Mouse (Mus musculus): ENCODE measurements around the gene Slc12a6.
A peak's percentile ranks its signal among the peaks of the same experiment; 100 is the strongest.
"Not testable (repeated sequence)": the region's sequence is repeated elsewhere in the genome, so short reads cannot be mapped to it uniquely, and the experiment has no call there.

Gene Slc12a6

GRCm38 (mm10) chr2:112264364-112264763, 1.3 kb upstream of the Slc12a6 start:
- no peak for DNase-seq

DNA sequence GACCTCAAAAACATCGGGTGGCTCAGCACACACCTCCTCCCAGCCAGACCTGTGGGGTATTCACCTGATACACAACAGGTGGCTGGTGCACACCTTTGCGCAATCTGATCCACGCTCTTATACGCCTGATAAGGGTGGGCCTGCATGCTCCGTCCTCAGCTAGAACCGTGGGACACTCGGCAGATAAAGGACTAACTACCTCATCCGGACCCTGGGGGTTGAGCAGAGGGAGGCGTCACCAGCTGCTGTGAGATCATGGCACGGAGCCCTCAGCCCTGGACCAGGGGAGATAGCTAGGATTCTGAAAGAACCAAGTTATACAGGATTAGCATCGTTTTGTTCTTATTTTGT, 592 bp downstream of the Slc12a6 start, which contains the start of gene Gm21985:
Gm21985 (plus strand) TSS at position 73 of the 351 bp plus-strand sequence.
- peak; percentile 71 for DNase-seq

GRCm38 (mm10) chr2:112266780-112267179, 1.2 kb downstream of the Slc12a6 start:
- DNase-seq: peak; percentile 44

DNA sequence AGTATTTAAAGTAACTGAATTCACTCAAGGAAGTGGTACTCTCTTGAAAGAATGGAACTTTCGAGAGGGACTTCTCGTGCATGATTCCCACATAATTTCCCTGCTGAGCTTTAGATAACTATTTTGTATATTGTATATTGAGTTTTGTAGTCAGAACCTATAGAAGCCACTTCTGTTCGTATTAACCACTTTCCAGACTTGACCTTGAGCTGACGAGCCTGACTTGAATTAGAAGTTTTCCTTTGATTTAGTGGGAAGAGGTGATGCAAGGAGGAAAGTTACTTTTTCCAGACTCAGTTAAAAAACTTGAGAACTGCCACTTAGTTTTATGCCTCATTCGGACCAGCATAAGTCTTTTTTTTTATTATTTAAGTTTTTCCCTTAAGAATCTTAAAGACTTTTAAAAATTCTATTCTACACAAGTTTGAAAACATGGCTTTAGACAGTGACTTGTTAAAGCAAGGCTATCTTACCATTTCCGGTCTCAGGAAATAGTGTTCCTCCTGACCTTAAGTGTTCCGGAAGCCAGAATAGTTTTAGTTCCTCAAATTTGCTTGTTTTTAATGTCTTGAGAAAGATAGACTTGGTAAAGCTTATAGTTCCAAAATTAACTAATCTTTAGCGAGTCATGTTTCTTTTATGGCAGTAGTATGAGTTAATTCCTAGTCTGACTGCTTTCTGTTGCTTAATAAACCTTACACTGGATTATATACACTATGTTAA, 2.1 kb downstream of the Slc12a6 start:
- DNase-seq: no peak

GRCm38 (mm10) chr2:112270011-112270410, 4.4 kb downstream of the Slc12a6 start:
- no peak for DNase-seq

GRCm38 (mm10) chr2:112272909-112273308, 7.3 kb downstream of the Slc12a6 start:
- DNase-seq: no peak

GRCm38 (mm10) chr2:112273474-112273873, 7.8 kb downstream of the Slc12a6 start:
- no peak for DNase-seq

DNA sequence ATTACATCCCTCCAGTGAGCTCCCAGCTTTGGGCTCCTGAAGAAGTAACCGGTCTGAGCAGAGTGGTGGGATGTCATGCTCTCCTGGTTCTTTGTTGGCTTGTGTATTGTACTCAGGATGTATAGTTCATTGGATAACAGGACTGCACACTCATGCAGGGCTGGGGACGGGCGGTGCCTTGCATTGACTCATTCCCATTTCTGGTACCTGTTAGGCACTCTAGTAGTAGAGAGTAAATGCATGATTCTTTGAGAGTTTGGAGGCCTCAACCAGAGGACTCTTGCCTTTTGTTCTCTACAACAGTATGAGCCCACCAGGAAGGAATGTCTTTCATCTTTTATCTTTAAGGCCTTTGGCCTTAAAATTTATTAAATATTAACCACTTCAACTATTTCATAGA, 11.2 kb downstream of the Slc12a6 start:
- DNase-seq: no peak

DNA sequence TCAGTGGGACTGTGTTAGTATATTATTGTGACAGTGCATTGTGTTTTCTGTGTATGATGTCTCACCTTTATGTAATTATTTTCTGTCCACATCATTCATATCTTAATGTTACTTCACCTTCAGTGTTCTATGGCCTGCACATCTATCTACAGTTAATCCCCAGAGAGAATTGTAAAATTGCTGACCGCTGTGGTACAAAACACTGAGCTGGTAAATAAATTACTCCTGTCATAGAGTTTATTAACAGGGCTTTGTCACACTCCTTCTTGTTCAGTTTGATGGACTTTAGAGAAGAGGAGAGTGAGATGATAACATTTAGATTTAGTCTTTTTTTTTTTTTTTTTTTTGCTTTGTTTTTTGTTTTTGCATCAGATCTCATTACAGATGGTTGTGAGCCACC, 17.2 kb downstream of the Slc12a6 start:
- no peak for DNase-seq

- DNase-seq: peak; percentile 80
Measured at GRCm38 (mm10) chr2:112284363-112285030, 18.9 kb downstream of the Slc12a6 start.

DNA sequence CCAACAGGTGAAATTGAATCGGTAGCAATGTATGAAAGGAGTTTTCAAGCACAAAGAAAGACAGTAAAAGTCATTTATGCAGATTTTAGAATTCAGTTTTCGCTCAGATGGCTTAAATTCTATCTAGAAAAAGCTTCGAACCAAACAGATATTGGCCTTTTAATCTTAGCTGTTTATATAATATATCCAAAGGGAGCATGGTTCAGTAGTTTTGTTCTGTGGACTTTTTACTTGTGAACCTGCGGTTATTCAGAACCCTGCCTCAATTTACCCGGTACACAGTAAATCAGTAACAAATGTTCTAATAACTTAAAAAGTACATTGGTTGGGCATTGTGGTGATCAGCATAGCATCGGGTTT, 19.4 kb downstream of the Slc12a6 start:
- DNase-seq: no peak

- not testable (repeated sequence) for DNase-seq
Measured at GRCm38 (mm10) chr2:112286062-112286461, 20.4 kb downstream of the Slc12a6 start.

DNA sequence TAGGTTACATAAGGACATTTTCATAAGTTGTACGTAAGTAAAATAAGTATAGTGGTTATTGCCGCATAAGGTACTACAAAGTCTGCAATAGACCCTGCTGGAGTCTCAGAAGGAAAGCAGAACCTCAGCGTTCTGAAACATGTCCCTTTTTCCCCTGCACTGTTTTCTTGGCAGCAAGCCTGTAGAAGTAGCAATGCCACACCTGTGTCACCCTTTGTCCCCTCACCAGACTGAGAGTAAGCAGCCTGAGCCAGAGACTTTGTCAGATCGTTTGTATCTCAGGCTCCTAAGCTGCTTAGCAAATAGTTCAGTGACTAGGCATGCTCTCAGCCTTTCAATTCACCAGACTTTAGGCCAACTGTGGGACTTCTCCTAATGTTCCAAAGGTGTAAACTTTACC, 21.4 kb downstream of the Slc12a6 start:
- peak; percentile 11 for DNase-seq

GRCm38 (mm10) chr2:112289507-112289906, 23.9 kb downstream of the Slc12a6 start:
- no peak for DNase-seq

- DNase-seq: no peak
Measured at GRCm38 (mm10) chr2:112292823-112293222, 27.2 kb downstream of the Slc12a6 start.

DNA sequence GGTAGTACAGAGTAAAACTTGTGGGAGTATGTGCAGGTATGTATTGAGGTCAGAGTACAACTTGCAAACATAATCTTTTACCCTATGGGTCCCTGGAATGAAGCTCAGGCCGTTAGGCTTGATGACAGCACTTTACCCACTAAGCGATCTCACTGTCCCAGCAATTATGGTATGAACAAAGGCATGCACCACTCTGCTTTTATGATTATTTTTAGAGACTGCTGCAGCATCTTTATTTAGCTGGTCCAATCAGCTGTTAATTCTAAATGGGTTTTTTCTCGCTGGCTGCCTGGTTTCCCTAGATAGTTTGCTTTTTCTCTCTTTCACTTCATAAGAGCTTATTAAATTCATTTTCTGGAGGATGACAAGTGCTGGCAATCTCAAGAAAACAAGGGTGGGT, 30.6 kb downstream of the Slc12a6 start:
- DNase-seq: no peak

DNA sequence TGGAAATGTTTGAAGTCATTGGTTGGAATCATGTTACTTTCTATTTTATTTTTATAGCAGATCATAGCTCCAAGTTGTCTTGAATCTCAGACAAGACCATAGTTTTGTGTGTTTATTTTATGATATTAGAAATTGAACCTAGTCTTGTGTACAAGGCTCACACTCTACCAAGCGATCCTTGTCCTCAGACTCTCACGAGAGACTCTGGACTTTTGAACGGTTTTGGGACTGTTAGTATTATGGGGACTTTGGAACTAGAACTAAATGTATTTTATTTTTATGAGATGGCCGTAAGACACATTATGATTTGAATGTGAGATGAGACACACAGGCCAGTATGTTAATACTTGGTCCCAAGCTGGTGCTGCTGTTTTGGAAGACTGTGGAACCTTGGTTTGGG, 32.6 kb downstream of the Slc12a6 start:
- no peak for DNase-seq

GRCm38 (mm10) chr2:112308671-112309070, 43.0 kb downstream of the Slc12a6 start:
- no peak for DNase-seq

GRCm38 (mm10) chr2:112309161-112309600, 43.6 kb downstream of the Slc12a6 start:
- no peak for DNase-seq

DNA sequence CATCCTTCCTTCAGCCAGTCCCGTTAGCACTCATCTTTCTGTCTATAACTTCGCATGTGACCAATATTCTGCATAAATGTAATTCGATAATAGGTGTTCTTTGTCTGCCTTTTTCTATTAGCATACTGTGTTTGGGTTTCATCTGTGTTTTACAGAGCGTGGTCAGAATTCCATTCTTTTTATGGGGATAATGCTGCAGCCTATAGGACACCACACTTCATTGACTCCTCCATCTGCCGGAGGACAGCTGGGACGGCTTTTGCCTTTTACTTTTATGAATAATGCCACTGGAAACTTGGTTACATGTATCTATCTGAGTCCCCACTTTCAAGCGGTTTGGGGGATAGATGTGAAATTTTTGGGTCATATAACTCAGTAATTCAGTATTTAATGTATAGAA, 50.0 kb downstream of the Slc12a6 start:
- DNase-seq: no peak

DNA sequence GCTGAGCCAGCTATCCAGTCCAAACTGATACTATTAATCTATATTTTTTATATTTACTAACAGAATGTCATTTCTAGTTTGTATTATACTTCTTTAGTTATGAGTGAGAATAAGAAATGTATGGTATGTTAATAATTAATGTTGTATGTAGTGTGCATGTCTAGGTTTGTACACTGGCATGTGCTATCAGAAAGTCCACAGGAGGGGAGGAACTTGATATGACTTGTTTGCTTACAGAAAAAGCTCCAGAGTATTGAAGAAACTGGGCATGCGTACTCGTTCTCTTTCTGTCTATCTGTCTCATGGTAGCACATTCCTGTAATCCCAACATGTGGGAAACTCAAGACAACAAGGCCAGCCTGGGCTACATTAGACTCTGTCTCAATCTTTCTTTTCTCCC, 52.6 kb downstream of the Slc12a6 start:
- DNase-seq: no peak

DNA sequence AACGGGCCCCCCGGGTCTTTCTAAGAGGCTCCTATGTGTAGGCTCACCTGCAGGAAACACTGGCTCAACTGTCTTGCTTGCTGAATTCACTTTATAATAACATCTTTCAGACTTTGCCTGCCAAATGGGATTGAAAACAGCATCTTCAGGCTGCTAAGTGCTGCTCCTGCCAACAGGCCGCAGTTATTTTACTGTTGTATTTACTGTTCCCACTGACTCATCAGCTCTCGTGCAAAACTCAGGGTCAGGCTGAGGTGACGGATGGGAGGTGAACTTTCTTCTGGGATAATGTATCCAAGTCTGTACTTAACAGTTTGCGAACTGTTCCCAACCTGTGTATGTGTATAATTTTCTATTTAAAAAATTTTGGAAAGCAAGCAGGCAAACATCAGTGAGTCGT, 53.3 kb downstream of the Slc12a6 start:
- DNase-seq: no peak

DNA sequence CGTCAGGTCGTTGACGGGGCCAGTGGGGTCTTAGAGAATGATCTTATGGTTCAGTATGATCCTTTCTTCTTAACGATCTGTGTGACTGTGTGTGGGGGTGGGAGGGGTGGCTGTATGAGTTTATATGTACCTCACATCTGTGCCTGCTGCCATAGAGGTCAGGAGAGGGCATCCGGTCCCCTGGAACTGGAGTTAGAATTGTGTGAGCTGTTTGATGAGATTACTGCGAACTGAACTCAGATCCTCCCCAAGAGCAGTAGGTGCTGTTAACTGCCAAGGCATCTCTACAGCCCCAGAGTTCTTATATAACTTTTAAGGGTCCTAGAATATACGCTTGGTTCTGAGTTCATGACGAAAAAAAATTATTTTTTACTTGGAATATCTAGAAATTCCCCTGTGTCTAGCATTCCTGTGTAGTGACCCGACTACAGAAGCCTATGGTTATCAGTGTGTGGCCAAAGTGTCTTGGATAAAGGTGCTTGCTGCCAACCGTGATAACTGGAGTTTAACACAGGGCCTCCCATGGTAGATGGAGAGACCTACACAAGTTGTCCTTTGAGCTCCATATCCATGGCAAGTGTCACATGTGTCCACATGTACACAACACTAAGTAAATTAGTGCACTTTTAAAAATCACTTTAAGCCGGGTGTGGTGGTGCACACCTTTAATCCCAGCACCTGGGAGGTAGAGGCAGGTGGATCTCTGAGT, 62.6 kb downstream of the Slc12a6 start:
- DNase-seq: no peak

Measured in retina, postnatal 1 day (tissue).